Mouse (Mus musculus) right cerebral cortex, postnatal 10 days (tissue): Measurements from ENCODE around the gene Ahcyl2.
"Not testable (repeated sequence)": the region's sequence is repeated elsewhere in the genome, so short reads cannot be mapped to it uniquely, and the experiment has no call there.

Source experiments
- DNase-seq, 2 experiments: peaks; one replicate each; pipeline ENCODE4 v3.0.0; 2021; ENCODE audit warnings: low spot score in 2 of 2

Gene Ahcyl2

DNA sequence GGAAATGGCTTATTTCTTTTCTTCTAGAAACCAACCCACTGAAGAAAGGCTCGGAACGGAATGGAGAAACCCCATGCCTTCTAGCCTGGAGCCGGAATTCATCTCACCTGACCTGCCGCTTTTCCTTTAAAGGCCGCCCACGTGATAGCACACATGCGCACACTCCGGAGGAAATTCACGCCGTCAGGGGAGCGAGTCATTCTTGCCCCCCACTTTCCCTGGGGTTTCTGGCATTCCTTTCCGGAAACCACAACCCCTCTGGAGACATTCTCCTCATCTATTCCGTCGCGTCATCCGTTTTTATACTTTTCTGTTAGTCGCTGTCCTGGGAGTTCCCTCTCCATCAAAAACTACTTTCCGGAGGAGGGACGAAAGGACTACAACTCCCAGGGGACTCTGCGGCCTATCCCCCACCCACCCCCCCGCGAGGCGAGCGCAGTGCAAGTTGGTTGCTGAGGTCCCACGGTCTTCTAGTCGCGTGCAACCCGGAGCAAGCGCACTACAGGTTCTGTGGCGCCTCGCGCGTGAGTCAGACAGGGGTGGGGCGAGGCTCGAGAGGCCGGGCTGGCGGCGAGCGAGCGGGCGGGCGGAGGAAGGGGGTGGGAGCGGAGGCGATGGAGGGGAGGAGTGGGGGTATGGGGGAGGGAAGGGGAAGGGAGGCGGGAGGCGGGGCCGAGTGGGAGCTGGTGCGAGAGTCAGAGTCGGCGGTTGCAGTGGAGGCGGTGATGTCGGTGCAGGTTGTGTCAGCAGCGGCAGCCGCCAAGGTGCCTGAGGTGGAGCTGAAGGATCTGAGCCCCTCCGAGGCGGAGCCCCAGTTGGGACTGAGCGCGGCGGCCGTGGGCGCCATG, at the start of gene Ahcyl2:
Ahcyl2 (plus strand) TSS at position 199 of the 848 bp plus-strand sequence.
- DNase-seq = peak; percentile 98 to 99

DNA sequence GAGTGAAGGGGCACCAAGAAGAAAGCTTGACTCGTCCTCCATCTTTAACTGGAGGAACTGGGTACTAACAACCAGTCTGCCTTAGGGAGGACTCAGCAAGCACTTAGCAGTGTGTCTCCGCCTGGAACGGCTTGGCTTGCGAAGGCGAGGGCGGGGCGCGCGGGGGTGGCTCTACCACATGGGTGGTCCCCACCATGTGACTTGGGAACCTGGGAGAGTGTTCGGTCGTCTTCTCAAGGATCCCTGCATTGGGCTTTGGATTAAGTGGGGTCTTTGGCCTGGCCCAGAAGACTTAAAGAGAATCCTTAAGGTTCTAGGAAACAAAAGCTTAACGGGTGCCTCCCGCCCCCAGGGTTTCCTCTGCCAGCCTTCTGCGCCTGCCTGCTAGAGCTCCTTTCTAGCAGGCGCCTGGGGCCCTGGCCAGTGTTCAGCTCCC, 48.9 kb upstream of the Ahcyl2 start:
- DNase-seq = peak; percentile 80 to 83

DNA sequence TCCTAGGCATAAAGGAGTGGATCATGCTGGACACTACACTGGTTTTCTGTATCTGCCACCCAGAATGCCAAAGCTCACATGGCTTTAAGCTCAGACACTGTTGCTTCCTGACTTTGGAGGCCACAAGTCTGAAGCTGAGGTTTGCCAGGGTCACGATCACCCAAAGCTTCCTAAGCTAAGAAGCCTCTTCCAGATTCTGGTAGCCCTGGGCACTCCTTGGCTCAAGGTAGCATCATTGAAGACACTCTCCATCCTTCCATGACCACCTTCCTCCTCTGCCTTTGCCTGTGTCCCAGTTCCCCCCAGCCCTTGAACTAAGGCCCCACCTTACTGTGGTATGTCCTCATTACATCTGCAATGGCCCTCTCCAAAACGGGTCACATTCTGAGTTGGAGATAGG, 45.9 kb upstream of the Ahcyl2 start:
- DNase-seq = no peak

DNA sequence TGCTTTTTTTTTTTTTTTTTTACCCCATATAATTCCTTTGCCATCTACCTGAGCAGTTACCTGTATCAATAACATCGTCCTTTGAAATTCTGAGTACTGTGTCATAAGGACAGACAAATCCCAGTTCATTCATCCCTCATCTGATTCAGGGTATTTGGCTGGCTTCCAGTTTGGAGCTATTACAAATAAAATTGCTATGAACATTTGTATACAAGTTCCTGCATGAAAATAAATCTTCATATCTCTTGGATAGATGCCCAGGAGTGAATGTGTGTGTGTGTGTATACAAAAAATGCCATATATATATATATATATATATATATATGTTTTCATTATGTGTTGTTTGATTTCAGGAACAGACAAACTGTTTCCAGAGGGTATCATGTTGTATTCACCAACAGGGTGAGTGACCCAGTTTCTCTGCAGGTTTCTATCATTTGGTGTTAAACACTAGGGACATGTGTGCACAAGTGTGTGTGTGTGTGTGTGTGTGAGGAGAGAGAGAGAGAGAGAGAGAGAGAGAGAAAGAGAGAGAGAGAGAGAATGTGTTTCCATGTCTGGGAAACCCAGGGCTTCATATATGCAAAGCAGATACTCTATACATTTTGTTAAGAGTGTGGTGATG, 41.1 kb upstream of the Ahcyl2 start:
- DNase-seq = no peak

DNA sequence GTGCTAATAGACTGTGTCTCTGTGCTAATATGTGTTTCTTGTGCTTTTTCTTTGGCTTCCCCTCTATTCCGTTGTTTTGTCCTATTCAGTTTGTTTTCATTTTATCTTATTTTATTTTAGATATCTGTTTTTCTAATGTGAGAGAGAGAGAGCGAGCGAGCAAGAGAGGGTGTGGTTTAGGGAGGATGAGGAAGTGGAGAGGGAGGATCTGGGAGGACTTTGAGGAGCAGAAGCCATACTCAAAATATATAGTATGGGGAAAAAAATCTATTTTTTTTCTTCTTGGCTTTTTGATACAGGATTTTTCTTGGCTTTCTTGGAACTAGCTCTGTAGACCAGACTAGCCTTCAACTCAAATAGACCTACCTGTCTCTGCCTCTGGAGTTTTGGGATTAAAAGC, 39.8 kb upstream of the Ahcyl2 start:
- DNase-seq = no peak

DNA sequence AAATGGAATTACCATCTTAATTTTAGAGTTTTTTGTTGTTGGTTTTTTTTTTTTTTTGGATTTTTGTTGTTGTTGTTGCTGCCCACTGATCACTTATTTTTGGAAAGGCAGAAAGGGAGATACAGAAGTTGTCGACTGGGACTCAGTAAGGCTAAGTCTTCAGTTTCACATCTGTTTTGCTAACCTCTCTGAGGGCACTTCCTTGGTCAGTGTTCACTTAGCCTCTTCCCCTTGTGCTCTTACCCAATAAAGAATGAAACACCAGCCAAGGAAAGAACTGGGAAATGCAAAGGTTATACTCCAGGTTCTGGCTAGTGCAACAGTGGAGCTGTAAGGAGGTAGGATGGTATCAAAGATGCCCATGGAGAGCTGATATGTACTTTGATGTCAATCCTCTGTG, 38.3 kb upstream of the Ahcyl2 start:
- no peak for DNase-seq

DNA sequence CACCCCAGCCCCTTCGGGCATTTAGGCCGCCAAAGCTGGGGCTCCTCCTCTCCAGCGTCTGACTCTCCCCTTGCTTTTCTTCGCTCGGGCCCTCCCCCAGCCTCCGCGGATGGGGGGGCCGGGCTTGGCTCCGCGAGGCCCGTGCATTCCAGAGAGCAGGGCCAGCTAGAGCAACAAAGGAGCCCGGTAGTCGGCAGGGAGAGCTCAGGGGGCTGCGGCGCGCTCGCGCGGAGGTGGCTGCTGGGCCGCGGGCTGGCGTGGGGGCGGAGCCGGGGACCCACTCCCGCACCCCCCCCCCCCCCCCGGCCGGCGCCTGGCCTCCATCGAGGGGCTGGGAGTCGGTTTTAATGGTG, 32.5 kb upstream of the Ahcyl2 start, which contains the start of gene Smo:
Smo (plus strand) TSS at position 168 of the 353 bp plus-strand sequence.
- peak; percentile 69 to 82 for DNase-seq

DNA sequence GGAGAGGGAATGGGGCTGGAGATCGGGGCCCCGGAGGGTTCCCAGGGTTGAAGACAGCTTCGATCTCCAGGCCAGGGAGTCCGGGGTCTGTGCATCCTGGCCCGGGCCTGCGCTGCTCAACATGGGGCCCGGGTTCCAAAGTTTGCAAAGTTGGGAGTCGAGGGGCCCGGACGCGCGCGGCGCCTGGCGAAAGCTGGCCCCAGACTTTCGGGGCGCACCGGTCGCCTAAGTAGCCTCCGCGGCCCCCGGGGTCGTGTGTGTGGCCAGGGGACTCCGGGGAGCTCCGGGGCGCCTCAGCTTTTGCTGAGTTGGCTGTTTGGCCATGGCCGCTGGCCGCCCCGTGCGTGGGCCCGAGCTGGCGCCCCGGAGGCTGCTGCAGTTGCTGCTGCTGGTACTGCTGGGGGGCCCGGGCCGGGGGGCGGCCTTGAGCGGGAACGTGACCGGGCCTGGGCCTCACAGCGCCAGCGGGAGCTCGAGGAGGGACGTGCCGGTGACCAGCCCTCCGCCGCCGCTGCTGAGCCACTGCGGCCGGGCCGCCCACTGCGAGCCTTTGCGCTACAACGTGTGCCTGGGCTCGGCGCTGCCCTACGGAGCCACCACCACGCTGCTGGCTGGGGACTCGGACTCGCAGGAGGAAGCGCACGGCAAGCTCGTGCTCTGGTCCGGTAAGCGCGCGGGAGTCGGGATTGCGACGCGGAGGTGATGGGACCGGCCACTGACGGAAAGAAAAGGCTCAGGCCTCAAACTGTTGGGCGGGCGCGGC, 31.9 kb upstream of the Ahcyl2 start:
- peak in 1 of 2 experiments; percentile 48 for DNase-seq

DNA sequence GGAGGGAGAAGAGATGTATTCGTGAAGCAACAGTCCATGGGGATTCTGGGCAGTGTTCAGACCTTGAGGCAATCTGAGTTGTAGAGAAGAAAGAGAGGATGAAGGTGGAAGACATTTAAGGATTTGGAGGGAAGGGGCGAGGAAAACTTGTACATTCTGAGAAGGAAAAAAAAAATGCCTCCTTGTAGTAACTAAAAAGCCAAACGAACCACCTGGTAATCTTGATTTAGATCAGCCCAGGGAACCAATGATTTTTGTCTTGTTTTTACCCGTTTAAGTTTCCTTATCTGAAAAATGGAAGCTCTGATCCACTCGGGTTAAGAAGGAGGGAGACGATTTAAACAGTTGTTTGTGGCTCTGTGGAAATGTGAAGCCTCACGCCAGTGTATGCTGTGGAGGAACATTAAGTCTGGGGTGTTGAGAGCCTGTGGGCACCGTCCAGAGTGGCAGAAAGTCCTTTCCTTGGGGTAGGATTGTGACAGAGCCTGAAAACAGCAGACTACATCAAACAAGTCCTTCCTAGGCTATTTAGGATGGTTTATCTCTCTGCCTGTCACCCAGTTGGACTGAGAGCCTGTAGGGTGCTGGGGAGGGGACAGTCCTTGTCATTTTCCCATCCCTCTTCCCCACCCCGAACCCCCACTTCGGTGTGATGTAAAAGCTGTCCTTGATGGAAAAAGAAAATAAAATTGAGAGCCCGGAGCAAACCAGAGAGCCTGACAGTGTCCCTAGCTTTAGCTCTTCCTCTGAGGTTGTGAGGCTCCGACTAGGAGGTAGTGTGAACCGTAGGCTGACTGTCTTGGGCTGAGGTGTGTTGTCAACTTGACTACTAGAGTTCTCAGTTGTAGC, 31.0 kb upstream of the Ahcyl2 start:
- no peak for DNase-seq

DNA sequence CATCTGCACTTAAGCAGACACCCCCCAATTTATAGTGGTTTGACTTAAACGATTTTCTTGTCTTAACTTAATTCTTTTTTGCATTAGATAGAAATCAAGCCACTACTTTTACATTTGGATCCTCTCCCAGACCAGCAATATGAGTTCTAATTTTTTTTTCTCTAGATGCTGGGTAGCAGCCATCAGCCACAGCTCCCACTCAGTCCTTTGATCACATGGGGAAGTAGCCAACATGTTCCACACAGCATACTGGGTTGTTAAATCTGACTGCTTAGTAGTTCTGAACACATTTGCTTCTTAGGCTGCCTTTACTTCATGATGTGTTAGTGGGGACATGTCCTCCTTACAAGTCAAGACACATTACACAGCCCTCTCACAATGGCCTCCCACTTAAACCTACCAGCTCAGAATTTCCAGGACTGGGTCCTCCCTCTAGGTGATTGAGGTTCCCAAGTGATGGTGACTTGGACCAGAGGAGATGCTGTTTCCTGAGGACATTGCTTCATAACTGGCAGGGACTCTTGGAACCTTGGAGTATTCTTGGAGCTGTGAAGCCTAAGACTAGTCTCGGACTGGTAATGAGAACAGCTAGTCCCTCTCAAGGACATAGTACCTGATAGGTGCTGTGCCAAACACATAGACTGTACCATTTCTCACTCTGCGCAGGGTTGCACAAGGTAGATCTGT, 16.2 kb upstream of the Ahcyl2 start:
- peak; percentile 47 to 73 for DNase-seq

DNA sequence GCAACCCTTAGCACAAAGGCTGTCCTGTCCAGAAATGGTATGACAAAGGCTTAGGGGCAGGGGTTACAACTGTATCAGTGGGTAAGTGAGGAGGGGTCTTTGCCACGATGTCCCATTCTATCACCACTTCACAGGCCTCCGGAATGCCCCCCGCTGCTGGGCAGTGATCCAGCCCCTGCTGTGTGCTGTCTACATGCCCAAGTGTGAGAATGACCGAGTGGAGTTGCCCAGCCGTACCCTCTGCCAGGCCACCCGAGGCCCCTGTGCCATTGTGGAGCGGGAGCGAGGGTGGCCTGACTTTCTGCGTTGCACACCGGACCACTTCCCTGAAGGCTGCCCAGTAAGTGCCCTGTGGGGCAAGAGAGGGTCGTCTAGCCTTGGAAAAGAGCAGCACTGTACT, 14.5 kb upstream of the Ahcyl2 start:
- no peak for DNase-seq

DNA sequence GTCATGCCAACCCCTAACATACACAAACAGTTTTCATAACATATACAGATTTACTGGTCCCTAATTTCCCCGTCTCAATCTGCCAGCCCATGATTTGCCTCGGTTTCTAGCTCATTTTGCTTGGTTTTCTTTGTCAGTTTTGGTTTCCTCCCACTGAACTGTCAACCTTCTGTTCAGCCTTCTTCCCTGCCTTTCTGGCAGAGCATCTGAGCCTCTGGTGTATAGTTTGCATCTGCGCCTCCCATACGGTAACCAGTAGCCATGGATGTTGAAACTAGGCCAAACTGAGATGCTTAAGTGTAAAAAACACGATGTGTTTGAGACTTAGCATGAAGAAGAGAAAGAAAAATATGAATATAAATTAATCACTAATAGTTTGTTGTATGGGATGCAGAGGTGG, 11.8 kb upstream of the Ahcyl2 start:
- DNase-seq = peak; percentile 44 to 70

DNA sequence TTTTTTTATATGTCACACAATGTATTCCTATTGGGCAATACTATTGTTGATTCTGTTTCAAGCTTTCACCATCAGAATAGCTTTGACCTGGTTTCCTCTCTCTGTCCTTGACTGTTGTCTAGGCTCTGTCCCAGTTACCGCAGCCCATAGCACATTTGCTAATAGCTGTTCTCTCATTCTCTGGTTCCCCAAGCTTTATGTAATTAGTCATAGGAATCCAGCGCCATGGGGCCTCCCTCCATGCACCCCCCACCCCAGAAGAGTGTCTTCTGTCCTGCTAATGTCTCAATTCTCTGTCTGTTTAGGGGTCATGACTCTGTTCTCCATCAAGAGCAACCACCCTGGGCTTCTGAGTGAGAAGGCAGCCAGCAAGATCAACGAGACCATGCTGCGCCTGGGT, 11.3 kb upstream of the Ahcyl2 start:
- DNase-seq = no peak

DNA sequence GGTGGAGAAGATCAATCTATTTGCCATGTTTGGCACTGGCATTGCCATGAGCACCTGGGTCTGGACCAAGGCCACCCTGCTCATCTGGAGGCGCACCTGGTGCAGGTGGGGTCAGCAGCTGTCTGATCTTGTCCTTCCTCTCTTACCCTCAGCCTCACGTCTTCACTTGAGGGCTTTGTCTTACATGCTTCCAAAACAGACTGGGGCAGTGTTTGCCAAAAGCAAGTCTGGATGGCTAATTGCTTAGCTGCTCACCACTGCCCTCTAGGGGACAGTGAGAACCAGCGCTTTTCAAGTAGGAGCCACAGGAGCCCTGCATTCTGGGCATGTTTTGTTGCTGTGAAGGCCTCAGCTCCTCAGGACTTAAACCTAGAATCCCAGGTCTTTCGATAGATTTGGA, 9.4 kb upstream of the Ahcyl2 start:
- DNase-seq = peak; percentile 78 to 83

DNA sequence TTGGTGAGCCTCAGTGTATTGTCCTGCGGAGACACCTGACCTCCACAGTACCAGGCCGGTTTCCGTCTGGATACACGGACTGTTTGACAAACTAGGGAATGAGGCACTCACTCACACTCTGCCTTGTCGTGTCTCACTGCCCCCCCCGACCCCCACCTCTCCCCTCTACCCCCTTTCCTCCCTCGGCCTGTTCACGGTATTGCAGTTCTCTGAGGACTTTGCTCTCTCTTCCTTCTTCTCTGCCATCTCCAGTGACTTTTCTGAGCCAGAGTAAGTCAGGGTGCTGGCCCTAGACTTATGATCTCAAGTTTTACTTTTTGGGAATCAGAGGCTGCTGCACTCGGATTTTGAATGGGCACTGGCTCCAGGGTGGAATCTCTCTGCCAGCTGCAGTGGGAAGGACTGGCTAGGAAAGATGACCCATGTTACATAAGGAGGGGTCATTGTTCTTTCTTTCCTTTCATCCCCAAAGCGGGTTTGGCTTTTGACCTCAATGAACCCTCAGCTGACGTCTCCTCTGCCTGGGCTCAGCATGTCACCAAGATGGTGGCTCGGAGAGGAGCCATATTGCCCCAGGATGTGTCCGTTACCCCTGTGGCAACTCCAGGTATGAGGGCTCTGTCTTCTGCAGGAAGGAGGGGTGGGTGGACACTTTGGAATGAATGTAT, 8.7 kb upstream of the Ahcyl2 start:
- DNase-seq = no peak

DNA sequence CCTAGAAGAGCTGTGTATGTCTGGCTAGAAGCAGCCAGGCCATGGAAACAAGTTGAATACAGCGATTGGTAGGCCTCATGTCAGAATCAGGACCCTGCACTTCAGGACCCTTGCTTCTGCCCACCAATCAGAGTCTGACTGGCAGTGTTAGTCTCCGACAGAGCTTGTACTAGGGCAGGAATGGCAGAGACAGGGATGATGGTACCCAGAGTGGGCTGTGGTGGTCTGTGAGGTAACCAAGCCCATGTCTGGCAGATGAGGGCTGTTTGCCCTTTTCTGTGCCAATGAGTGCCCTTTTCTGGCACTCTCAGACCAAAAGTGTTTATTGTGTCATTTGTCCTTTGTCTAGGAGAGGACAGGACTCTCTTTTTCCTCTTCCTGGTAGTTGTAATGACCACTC, 7.4 kb upstream of the Ahcyl2 start:
- not testable (repeated sequence) for DNase-seq

DNA sequence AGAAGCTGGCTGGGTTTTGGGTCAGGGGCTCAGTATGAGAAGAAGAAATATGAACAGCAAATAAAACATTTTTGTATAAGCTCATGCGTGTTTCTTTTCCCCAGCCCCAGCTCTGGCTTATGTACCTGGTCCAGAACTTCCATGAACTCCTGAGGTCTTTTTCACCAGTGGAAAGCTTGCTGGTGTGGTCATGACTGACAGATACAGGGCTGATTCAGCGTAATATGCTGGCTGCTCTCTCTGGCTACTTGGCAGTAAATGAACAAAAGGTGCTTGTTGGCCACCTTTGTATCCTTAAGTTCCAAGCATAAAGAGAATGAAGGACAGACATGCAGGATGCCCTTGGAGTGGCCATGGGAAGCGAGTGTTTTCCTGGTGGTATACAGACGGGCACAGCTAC, 6.5 kb upstream of the Ahcyl2 start:
- DNase-seq = no peak

DNA sequence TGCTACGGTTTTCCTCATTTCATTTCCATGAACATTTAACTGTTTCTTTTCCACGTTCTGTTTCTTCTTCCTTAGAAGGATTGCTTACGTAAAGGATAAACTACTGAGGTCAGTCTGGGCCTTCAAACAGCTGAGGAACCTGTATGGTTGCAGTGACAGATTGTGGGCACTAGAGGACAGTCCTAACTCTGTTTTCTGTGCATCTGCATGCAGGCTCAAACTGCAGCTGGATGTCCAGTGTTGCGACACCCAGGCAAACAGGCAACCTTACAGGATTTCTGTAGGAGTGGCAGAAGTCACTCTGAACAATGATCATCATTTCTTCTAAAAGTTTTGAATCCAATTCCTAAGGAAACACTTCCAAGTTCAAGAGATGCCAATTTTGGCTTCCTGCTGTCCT, 5.3 kb upstream of the Ahcyl2 start:
- DNase-seq = no peak

DNA sequence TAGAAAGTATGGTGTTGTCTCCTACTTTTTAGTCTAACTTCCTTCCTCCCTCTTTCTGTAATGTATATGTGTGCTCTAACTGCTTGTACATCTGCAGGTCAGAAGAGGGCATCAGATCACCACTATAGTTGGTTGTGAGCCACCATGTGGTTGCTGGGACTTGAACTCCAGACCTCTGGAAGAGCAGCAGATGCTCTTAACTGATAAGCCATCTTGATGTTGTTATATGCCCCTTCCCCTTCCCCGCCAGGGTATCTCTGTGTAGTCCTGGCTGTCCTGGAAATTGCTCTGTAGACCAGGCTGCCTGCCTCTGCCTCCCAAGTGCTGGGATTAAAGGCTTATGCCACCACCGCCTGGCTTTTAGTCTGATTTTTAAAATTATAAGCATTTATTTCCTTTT, 937 bp upstream of the Ahcyl2 start:
- DNase-seq = no peak

DNA sequence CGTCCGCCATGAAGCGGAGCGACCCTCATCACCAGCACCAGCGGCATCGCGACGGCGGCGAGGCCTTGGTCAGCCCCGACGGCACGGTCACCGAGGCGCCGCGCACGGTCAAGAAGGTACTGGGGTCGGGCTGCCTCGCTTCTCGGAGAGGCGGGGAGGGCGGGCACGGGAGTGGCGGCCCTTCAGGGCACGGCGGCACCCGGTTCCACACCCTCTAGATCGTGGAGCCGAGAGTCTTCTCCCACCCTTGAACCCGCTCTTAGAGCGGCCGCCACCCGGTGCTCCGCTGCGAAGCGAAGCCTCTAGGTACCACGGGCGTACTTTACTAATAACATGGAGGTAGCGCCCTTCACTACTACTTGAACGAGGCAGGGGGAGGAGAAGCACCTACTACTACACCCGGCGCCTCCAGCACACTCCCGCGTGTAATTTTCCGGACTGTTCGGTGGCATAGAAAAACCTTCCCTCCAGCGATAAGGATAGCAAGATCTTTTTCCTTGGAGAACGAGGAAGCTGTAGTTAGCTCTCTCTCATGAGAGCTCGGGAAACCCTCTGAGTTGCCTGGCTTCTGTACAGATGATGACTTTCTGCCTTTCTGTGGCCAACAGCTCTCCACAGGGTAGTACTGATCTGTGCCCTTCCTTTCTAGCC, 1.1 kb downstream of the Ahcyl2 start:
- DNase-seq = peak in 1 of 2 experiments; percentile 55
